Mouse (Mus musculus): ENCODE measurements at regions not wholly inside any gene's neighbourhood (a gene's known extent, or its start where the extent isn't known, plus 50 kb on each side); places are given as distances from the start of the nearest gene placed in this dataset.
A peak's percentile ranks its signal among the peaks of the same experiment; 100 is the strongest.

DNA sequence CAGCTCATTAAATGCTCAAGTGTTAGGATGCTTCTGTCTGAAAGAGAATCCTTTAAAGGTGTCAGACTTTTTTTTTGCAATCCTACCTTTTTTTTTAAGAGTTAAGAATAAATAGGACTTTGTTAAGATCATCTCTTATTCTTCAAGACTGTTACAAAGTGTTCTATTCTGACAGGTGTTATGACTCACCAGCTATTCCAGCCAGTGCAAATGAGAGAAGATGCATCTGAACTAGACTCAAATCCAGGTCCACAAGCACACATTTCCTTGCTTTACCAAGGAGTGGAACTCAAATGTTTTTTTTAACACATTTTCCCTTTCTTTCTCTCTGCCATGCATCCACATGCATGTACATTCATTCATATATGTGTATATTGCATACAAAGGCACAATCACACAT is 98.4 kb upstream of the Atp10a start:
- DNase-seq (ENCODE audit: low read depth, low spot score), result peak; percentile 63

DNA sequence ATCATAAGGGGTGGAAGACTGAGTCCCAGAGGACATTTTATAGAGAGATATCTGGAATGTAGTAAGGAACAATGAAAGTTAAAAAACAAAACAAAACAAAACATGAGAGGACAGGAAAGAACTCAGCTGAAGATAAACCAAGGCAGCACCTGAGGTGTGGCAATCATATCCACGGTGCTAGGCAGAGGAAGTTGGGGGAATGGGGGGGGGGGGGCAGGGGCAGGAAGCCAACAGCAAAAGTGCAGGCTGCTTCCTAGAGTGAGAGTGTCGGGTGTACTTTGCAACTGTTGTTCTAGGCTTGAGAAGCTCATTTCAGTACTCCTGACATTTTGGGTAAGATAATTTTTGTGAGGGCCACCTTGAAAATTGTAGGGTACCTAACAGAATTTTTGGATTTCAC is 87.2 kb upstream of the Atp10a start:
- no peak for DNase-seq (ENCODE audit: low read depth, low spot score)

DNA sequence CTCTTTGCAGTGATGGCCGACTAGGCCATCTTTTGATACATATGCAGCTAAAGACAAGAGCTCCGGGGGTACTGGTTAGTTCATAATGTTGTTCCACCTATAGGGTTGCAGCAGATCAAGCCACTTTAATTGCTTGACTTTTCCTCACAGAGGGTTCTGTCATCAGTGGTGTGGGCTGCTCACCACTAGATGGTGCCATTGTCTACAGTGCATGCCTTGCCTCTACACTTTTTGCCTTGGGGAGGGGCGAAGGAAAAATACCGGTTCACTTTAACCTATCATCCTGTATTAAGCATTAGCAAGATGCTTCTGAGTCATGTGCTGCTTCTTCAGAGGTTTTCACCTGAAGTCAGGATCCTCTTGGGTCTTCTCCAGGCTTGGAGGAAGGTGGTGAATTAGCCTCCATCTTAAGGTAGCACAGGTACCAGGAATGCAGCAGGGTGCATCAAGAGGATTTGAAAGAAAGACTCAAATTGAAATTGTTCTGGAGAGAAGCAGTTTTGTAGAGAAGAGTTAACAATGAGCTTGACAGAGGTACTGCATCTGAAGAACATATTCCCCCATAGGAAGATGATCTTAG is 71.6 kb upstream of the Atp10a start:
- DNase-seq (ENCODE audit: low read depth, low spot score), result peak; percentile 52

DNA sequence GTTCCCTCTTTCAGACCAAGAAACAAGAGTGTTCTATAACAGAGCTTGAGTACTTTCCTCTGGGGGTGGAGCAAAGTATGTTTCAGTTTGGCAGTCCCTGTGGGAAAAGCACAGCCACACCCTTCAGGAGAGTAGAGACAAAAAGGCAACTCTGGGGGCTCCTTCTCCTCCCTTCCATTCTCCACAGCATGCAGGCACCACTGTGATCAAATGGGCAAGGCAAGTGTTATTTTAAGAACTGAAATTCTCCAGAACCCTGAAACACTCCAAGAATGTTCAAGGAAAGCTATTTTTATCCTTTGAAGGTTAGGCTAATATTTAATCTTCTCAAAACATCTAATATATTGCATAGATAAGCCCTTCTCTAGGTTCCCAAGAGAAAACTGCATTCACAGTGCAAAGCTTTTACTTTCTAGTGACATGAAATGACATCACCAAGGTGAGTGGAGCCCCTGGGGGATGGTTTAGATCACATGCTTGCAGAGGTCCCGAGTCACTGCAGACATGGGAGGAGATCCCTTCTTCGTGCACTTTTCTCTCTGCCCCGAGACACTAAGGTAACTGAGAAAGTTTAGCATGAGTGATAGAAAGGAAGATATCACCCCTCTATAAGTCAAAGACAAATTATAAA is 70.2 kb upstream of the Atp10a start:
- no peak for DNase-seq (ENCODE audit: low read depth, low spot score)

DNA sequence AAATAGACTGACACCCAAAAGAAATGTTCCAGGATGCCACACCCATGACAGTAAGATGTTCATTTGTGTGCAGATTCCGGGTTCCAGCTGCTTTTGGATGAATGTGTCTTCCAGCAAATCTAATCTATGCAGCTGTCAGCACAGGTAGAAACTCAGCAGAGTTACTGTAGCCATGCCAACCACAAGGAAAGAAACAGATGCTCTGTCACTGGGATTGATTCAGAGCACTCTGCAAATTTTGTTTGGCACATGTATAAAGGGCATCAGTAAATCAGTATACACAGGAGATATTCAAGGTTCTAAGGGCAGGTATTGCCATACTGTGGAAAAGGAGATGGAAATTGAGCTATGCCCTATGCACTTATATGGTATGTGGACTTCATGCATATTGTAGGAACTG is 60.0 kb upstream of the Atp10a start:
- DNase-seq (ENCODE audit: low read depth, low spot score), result peak; percentile 30

Measured in brain, adult 2 months (tissue).